Mouse (Mus musculus) forebrain, embryonic 13.5 days (tissue): ENCODE data around the gene Olfr1466. TPM values are rescaled to one million over a fixed set of nuclear protein-coding genes. Genes with fewer than 3 reads are reported as not detected.

ENCODE experiments used
- ATAC-seq: fragments of 200-750 bp; cut with Nextera tagmentation; 2 replicates; pipeline ENCODE4 v1.8.0; 2017
- H3K27ac ChIP-seq: fragments of 300-500 bp; sonication (generic); 2 replicates; pipeline ENCODE4 v1.5.1; 2015; ENCODE audit warnings: inconsistent platforms, mild to moderate bottlenecking, moderate library complexity
- H3K27me3 ChIP-seq: fragments of 300-500 bp; sonication (generic); 2 replicates; pipeline ENCODE4 v1.6.1; 2015; ENCODE audit warnings: mild to moderate bottlenecking, inconsistent platforms
- H3K36me3 ChIP-seq: fragments of 300-500 bp; sonication (generic); 2 replicates; pipeline ENCODE4 v1.6.1; 2015; ENCODE audit warnings: mild to moderate bottlenecking, inconsistent platforms; ENCODE audit not compliant: poor library complexity, severe bottlenecking
- H3K4me1 ChIP-seq: fragments of 300-500 bp; sonication (generic); 2 replicates; pipeline ENCODE4 v1.6.1; 2015; ENCODE audit warnings: inconsistent platforms
- H3K4me2 ChIP-seq: fragments of 300-500 bp; sonication (generic); 2 replicates; pipeline ENCODE4 v1.6.1; 2015; ENCODE audit warnings: inconsistent platforms, mild to moderate bottlenecking, moderate library complexity
- H3K4me3 ChIP-seq: fragments of 300-500 bp; sonication (generic); 2 replicates; pipeline ENCODE4 v1.5.1; 2015; ENCODE audit warnings: mild to moderate bottlenecking, inconsistent platforms
- H3K9ac ChIP-seq: fragments of 300-500 bp; sonication (generic); 2 replicates; pipeline ENCODE4 v1.6.1; 2015; ENCODE audit warnings: mild to moderate bottlenecking, inconsistent platforms
- H3K9me3 ChIP-seq: fragments of 300-500 bp; sonication (generic); replicated peaks from 2 replicates; pipeline ENCODE4 v1.6.1; 2016; ENCODE audit warnings: inconsistent platforms
- WGBS: fragments of 180-500 bp; shearing (Covaris S2); methylation state at CpG from one replicate; pipeline ENCODE4 v1.1.7; 2015; 5-methylcytosine and 5-hydroxymethylcytosine counted together
- polyA plus RNA-seq: library from polyadenylated mRNA; unstranded; fragments of >200 nt; fragmentation: Nextera tagmentation; extraction: Ambion mirVana; gene quantifications from 2 replicates; pipeline ENCODE4 v1.2.1, GENCODE M21; 2015

Olfr1466 gene
- not detected in 2 replicates for polyA plus RNA-seq

- Histone ChIP-seq H3K9ac (no peak within 1 kb of the TSS), H3K4me1 (no peaks in the 10 kb centered on the region), H3K4me2 (no peak within 1 kb of the TSS), H3K9me3 (peaks cover 21% of the 10 kb centered on the region), H3K4me3 (no peak within 1 kb of the TSS), H3K27ac (no peak within 1 kb of the TSS), H3K27me3 (no peaks in the 10 kb centered on the region), H3K36me3 (no peaks in the 10 kb centered on the region)
- no peak for ATAC-seq
- 84% methylated on average over 2 of the region's 2 CpGs for WGBS
Measured at GRCm38 (mm10) chr19:13338562-13338961, at the start of gene Olfr1466. Olfr1466 (plus strand) TSS chr19:13338862.

DNA sequence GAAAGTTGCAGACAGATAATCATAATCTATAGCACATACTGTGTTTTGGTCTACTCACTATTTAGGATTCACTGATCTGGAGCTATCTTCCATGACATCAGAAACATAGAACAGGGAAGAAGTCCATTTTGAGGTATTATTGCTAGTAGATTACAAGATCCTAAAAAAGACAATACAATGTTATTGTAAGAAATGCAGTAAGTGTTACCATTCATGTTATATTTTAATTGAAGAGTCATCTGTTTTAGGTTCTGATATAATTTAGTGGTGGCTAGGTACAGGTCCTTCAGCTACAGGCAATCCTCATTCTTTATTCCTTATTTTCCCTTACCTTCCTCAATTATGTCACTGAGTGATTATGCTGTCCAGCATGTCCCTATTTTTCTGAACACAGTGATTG is 23.2 kb upstream of the Olfr1466 start, which contains the start of gene Olfr1465:
Olfr1465 (minus strand) TSS at position 101 of the 400 bp plus-strand sequence.
- Histone ChIP-seq H3K4me3 (no peak within 1 kb of the TSS), H3K9ac (no peak within 1 kb of the TSS), H3K27me3 (no peaks in the 10 kb centered on the region), H3K9me3 (peaks cover 10% of the 10 kb centered on the region), H3K4me2 (no peak within 1 kb of the TSS), H3K27ac (no peak within 1 kb of the TSS), H3K36me3 (no peaks in the 10 kb centered on the region), H3K4me1 (no peaks in the 10 kb centered on the region)
- no peak for ATAC-seq

DNA sequence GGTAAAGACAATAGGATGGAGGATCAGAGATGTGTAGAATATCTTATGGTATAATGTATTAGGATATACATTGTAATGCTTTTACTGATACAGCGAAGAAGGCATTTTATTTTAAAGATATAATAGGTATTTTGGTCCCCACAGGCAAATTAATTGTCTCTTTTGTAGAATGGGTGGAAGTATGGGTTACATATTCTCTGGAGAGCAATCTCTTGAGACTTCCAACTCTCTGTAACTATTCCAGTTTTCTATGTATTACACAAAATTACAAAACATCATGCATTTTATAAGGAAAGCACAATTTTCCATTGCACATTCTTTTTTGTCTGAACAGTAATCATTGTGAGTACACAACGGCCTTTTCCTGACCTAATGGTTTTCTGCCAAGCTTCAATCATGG is 23.3 kb downstream of the Olfr1466 start, which contains the start of gene Olfr1467:
Olfr1467 (plus strand) TSS at position 301 of the 400 bp plus-strand sequence.
- H3K9ac ChIP-seq: no peak within 1 kb of the TSS
- H3K27ac ChIP-seq: no peak within 1 kb of the TSS
- H3K36me3 ChIP-seq: no peaks in the 10 kb centered on the region
- H3K4me2 ChIP-seq: no peak within 1 kb of the TSS
- no peak within 1 kb of the TSS for H3K4me3 ChIP-seq
- H3K9me3 ChIP-seq: peaks cover 22% of the 10 kb centered on the region
- no peaks in the 10 kb centered on the region for H3K4me1 ChIP-seq
- 76% methylated on average over 2 of the region's 2 CpGs for WGBS
- no peaks in the 10 kb centered on the region for H3K27me3 ChIP-seq
- no peak for ATAC-seq

Other genes starting within 250 kb of the Olfr1466 start
- gene Olfr1457, start 241.0 kb upstream of the Olfr1466 start, polyA plus RNA-seq: not detected in 2 replicates
- not detected in 2 replicates for gene Olfr1458, start 232.1 kb upstream of the Olfr1466 start, polyA plus RNA-seq
- not detected in 2 replicates for gene Olfr1459, start 189.3 kb upstream of the Olfr1466 start, polyA plus RNA-seq
- not detected in 2 replicates for gene Olfr1461, start 175.9 kb upstream of the Olfr1466 start, polyA plus RNA-seq
- not detected in 2 replicates for gene Olfr1462, start 153.1 kb upstream of the Olfr1466 start, polyA plus RNA-seq
- gene Olfr1463, start 107.5 kb upstream of the Olfr1466 start, polyA plus RNA-seq: not detected in 2 replicates
- not detected in 2 replicates for gene Olfr1465, start 23.3 kb upstream of the Olfr1466 start, polyA plus RNA-seq
- not detected in 2 replicates for gene Olfr1467, start 23.4 kb downstream of the Olfr1466 start, polyA plus RNA-seq
- gene Olfr1469, start 69.0 kb downstream of the Olfr1466 start, polyA plus RNA-seq: not detected in 2 replicates
- not detected in 2 replicates for gene Olfr1471, start 104.5 kb downstream of the Olfr1466 start, polyA plus RNA-seq
- not detected in 2 replicates for gene Olfr1472, start 117.2 kb downstream of the Olfr1466 start, polyA plus RNA-seq
- not detected in 2 replicates for gene Olfr1474, start 130.7 kb downstream of the Olfr1466 start, polyA plus RNA-seq
- gene Olfr1475, start 141.3 kb downstream of the Olfr1466 start, polyA plus RNA-seq: not detected in 2 replicates
- not detected in 2 replicates for gene Olfr1477, start 161.7 kb downstream of the Olfr1466 start, polyA plus RNA-seq
- gene Olfr1480, start 189.1 kb downstream of the Olfr1466 start, polyA plus RNA-seq: not detected in 2 replicates
- not detected in 2 replicates for gene Olfr1484, start 244.6 kb downstream of the Olfr1466 start, polyA plus RNA-seq